Comparison of ENCODE assay signal across 10 mouse cellular contexts in the genomic region with DNA sequence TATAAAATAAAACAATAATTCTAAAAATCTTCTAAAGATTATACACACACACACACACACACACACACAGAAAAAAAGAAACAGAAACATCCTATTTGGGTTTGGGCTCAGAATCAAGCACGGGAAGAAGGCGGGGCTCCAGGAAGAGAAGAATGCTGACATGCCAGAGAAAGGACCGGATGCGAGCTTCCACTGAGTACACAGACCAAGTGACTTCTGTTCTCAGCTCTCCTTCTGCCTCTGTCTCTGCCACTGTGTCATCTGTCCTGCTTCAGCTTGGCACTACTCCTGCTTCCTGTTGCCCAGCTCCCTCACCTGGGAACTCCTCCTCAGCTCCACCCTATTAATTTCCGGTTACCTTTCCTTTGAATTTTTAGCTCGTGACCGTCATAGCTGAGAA. TPM values are rescaled to one million over a fixed set of nuclear protein-coding genes. Genes with fewer than 3 reads are reported as not detected.
DNase-seq lines count a peak whose midpoint lies in the region; ATAC-seq lines count a peak whose summit lies in the region.
"Had no signal": no experiment of that assay in that cellular context is flagged by ENCODE, and none has a peak within 500 bp of the region (broad histone marks: within the 10 kb centered on the region; RNA-seq: fewer than 3 reads in every experiment).

No protein-coding gene starts in this region.

- H3K4me1 ChIP-seq in heart, embryonic 13.5 days = peaks cover 57% of the 10 kb centered on the region
- H3K4me1 ChIP-seq in kidney, embryonic 14.5 days (ENCODE audit: control insufficient read depth, insufficient read depth, low read length) = peaks cover 3% of the 10 kb centered on the region; the same call in 1 of the 2 replicates

- peaks cover 11% of the 10 kb centered on the region; the same call in 1 of the 2 replicates for H3K79me2 ChIP-seq in macrophage (ENCODE audit: inconsistent target)

- ATAC-seq in CD4-positive, CD25-positive, alpha-beta regulatory T cell, adult 4 months = peak; percentile 99
- ATAC-seq in heart, embryonic 13.5 days (ENCODE audit: extremely low read depth, insufficient number of reproducible peaks, low FRiP score, low TSS enrichment) = no peak
- ATAC-seq in kidney, embryonic 14.5 days (ENCODE audit: low FRiP score, low TSS enrichment) = no peak
- no peak for ATAC-seq in megakaryocyte-erythroid progenitor cell, adult 5-6 weeks (replicated peaks; ENCODE audit: low FRiP score, low TSS enrichment, poor library complexity, severe bottlenecking)

- no peaks in the 10 kb centered on the region for H3K9me3 ChIP-seq in heart, embryonic 13.5 days
- H3K9me3 ChIP-seq in kidney, embryonic 14.5 days (ENCODE audit: control insufficient read depth, low read length) = no peaks in the 10 kb centered on the region

- 0 out of 2 replicates have a peak overlapping the region, but pooled peaks have one; percentile 47 for H3K9ac ChIP-seq in heart, embryonic 13.5 days
- H3K9ac ChIP-seq in kidney, embryonic 14.5 days (ENCODE audit: low read depth, low read length) = no peak overlapping the region

- peak overlapping the region; percentile 36 for H3K4me2 ChIP-seq in heart, embryonic 13.5 days
- no peak overlapping the region for H3K4me2 ChIP-seq in kidney, embryonic 14.5 days (replicated peaks; ENCODE audit: low read depth, low read length)

- no peaks in the 10 kb centered on the region for H3K36me3 ChIP-seq in heart, embryonic 13.5 days
- H3K36me3 ChIP-seq in kidney, embryonic 14.5 days (ENCODE audit: control insufficient read depth, insufficient read depth, low read length) = no peaks in the 10 kb centered on the region
- H3K36me3 ChIP-seq in macrophage (ENCODE audit: inconsistent target) = no peaks in the 10 kb centered on the region

- WGBS in heart, embryonic 13.5 days = 40% methylated on average over 7 of the region's 7 CpGs
- 48% methylated on average over 7 of the region's 7 CpGs for WGBS in kidney, embryonic 14.5 days
- 17% methylated on average over 7 of the region's 7 CpGs for WGBS in macrophage (ENCODE audit: missing documents)

- no peaks in the 10 kb centered on the region for H3K27me3 ChIP-seq in heart, embryonic 13.5 days (replicated peaks)
- H3K27me3 ChIP-seq in kidney, embryonic 14.5 days (ENCODE audit: control insufficient read depth, insufficient read depth, low read length) = no peaks in the 10 kb centered on the region
- H3K27me3 ChIP-seq: CH12.LX had no signal

- H3K27ac ChIP-seq in heart, embryonic 13.5 days (replicated peaks) = peak overlapping the region; percentile 82
- H3K27ac ChIP-seq in kidney, embryonic 14.5 days (ENCODE audit: low read depth, low read length) = peak overlapping the region; percentile 74; the same call in 1 of the 2 replicates
- peak overlapping the region; percentile 74 for H3K27ac ChIP-seq in macrophage

- H3K4me3 ChIP-seq in heart, embryonic 13.5 days = no peak overlapping the region
- H3K4me3 ChIP-seq in kidney, embryonic 14.5 days (ENCODE audit: low read length) = no peak overlapping the region
- no peak overlapping the region for H3K4me3 ChIP-seq in macrophage (ENCODE audit: inconsistent target)
- H3K4me3 ChIP-seq: erythroblast, embryonic 14.5 days had no signal

- peak; percentile 48 for DNase-seq in embryo, embryonic 10 days (ENCODE audit: low spot score)
- no peak for DNase-seq in embryo, embryonic 10.5 days (ENCODE audit: low spot score)
- DNase-seq in retina, postnatal 1 day = no peak

RNA-seq across cellular contexts. Expression of a gene that starts 12.5 kb away (rescaled TPM):
- 1 to 10 TPM; 4.2 to 4.7 TPM for polyA plus RNA-seq in CD4-positive, CD25-positive, alpha-beta regulatory T cell, adult 4 months (2017; shearing (Covaris generic))
- polyA plus RNA-seq in heart, embryonic 13.5 days (2015; fragmentation: Nextera tagmentation; extraction: Ambion mirVana) = 23.6 and 24.8 TPM in 2 replicates
- 11.2 and 16.2 TPM in 2 replicates for polyA plus RNA-seq in kidney, embryonic 14.5 days (2014; fragmentation: Nextera tagmentation; extraction: Ambion mirVana)
- 10 to 100 TPM; 17.2 to 71.6 (median 25.6) TPM for total RNA-seq in macrophage (2018; cell fraction: chromatin; rRNA removed)
- total RNA-seq in macrophage (2018; cell fraction: cytosol; rRNA removed) = 10 to 100 TPM; 10.5 to 25.5 (median 16.1) TPM
- 10 to 100 TPM; 14.4 to 64.5 (median 22.2) TPM for total RNA-seq in macrophage (2018; cell fraction: nucleus; rRNA removed)
- 9.7 to 16.3 TPM (median 12.2 TPM) in 3 replicates for polyA plus RNA-seq in macrophage (2018)
- 30.2 and 47.7 TPM in 2 replicates for total RNA-seq in megakaryocyte-erythroid progenitor cell, adult 5-6 weeks (2014; fragmentation: Nextera tagmentation)
- 6.5 and 10.4 TPM in 2 replicates for total RNA-seq in megakaryocyte-erythroid progenitor cell, adult 5-6 weeks (2017)

RNA-seq across cellular contexts. Expression of a gene that starts 41.4 kb away (rescaled TPM):
- 1 to 10 TPM in 1 of 2 experiments, under 1 TPM in 1; 0.97 to 1.0 TPM for polyA plus RNA-seq in CD4-positive, CD25-positive, alpha-beta regulatory T cell, adult 4 months (2017; shearing (Covaris generic))
- 46.4 and 47.1 TPM in 2 replicates for polyA plus RNA-seq in heart, embryonic 13.5 days (2015; fragmentation: Nextera tagmentation; extraction: Ambion mirVana)
- polyA plus RNA-seq in kidney, embryonic 14.5 days (2014; fragmentation: Nextera tagmentation; extraction: Ambion mirVana) = 18.2 and 19.9 TPM in 2 replicates
- total RNA-seq in macrophage (2018; cell fraction: chromatin; rRNA removed) = 100 to 1,000 TPM in 13 of 26 experiments, 10 to 100 TPM in 13; 35.9 to 648 (median 91.5) TPM
- 100 to 1,000 TPM in 14 of 26 experiments, 10 to 100 TPM in 12; 52.3 to 460 (median 164) TPM for total RNA-seq in macrophage (2018; cell fraction: cytosol; rRNA removed)
- total RNA-seq in macrophage (2018; cell fraction: nucleus; rRNA removed) = 100 to 1,000 TPM in 13 of 26 experiments, 10 to 100 TPM in 13; 39.2 to 371 (median 100) TPM
- 117 to 240 TPM (median 185 TPM) in 3 replicates for polyA plus RNA-seq in macrophage (2018)
- 9.0 and 16.3 TPM in 2 replicates for total RNA-seq in megakaryocyte-erythroid progenitor cell, adult 5-6 weeks (2014; fragmentation: Nextera tagmentation)
- total RNA-seq in megakaryocyte-erythroid progenitor cell, adult 5-6 weeks (2017) = 13.8 TPM in 2 replicates

RNA-seq across cellular contexts. Expression of a gene that starts 50.3 kb away (rescaled TPM):
- polyA plus RNA-seq in CD4-positive, CD25-positive, alpha-beta regulatory T cell, adult 4 months (2017; shearing (Covaris generic)) = 1 to 10 TPM; 1.5 to 2.4 TPM
- 0.20 and 0.45 TPM in 2 replicates for polyA plus RNA-seq in heart, embryonic 13.5 days (2015; fragmentation: Nextera tagmentation; extraction: Ambion mirVana)
- 0.11 and 0.39 TPM in 2 replicates for polyA plus RNA-seq in kidney, embryonic 14.5 days (2014; fragmentation: Nextera tagmentation; extraction: Ambion mirVana)
- total RNA-seq in macrophage (2018; cell fraction: chromatin; rRNA removed) = 1 to 10 TPM in 3 of 26 experiments, under 1 TPM in 4, not detected in 19; 0.46 to 5.7 (median 0.91) TPM
- total RNA-seq in macrophage (2018; cell fraction: cytosol; rRNA removed) = not detected
- total RNA-seq in macrophage (2018; cell fraction: nucleus; rRNA removed) = 1 to 10 TPM in 1 of 26 experiments, under 1 TPM in 9, not detected in 16; 0.28 to 4.7 (median 0.41) TPM
- polyA plus RNA-seq in macrophage (2018) = not detected in 3 replicates
- not detected in 2 replicates for total RNA-seq in megakaryocyte-erythroid progenitor cell, adult 5-6 weeks (2014; fragmentation: Nextera tagmentation)
- total RNA-seq in megakaryocyte-erythroid progenitor cell, adult 5-6 weeks (2017) = not detected in 2 replicates
- total RNA-seq: CH12.LX had no signal
- polyA plus RNA-seq: erythroblast, embryonic 14.5 days had no signal

RNA-seq across cellular contexts. Expression of a gene that starts 58.9 kb away (rescaled TPM):
- 1 to 10 TPM; 2.9 to 3.8 TPM for polyA plus RNA-seq in CD4-positive, CD25-positive, alpha-beta regulatory T cell, adult 4 months (2017; shearing (Covaris generic))
- 3.9 and 4.4 TPM in 2 replicates for polyA plus RNA-seq in heart, embryonic 13.5 days (2015; fragmentation: Nextera tagmentation; extraction: Ambion mirVana)
- 3.3 and 5.8 TPM in 2 replicates for polyA plus RNA-seq in kidney, embryonic 14.5 days (2014; fragmentation: Nextera tagmentation; extraction: Ambion mirVana)
- total RNA-seq in macrophage (2018; cell fraction: chromatin; rRNA removed) = 10 to 100 TPM in 13 of 26 experiments, 1 to 10 TPM in 13; 3.8 to 28.8 (median 10.1) TPM
- total RNA-seq in macrophage (2018; cell fraction: cytosol; rRNA removed) = 10 to 100 TPM in 13 of 26 experiments, 1 to 10 TPM in 13; 4.1 to 16.5 (median 9.8) TPM
- total RNA-seq in macrophage (2018; cell fraction: nucleus; rRNA removed) = 10 to 100 TPM in 6 of 26 experiments, 1 to 10 TPM in 20; 2.9 to 19.9 (median 7.8) TPM
- polyA plus RNA-seq in macrophage (2018) = 8.1 to 11.9 TPM (median 9.0 TPM) in 3 replicates
- total RNA-seq in megakaryocyte-erythroid progenitor cell, adult 5-6 weeks (2014; fragmentation: Nextera tagmentation) = 5.2 and 6.9 TPM in 2 replicates
- total RNA-seq in megakaryocyte-erythroid progenitor cell, adult 5-6 weeks (2017) = 0.46 and 3.9 TPM in 2 replicates
- polyA plus RNA-seq: erythroblast, embryonic 14.5 days had no signal

RNA-seq across cellular contexts. Expression of a gene that starts 59.1 kb away (rescaled TPM):
- 1 to 10 TPM; 1.4 to 1.6 TPM for polyA plus RNA-seq in CD4-positive, CD25-positive, alpha-beta regulatory T cell, adult 4 months (2017; shearing (Covaris generic))
- 0.11 and 0.17 TPM in 2 replicates for polyA plus RNA-seq in heart, embryonic 13.5 days (2015; fragmentation: Nextera tagmentation; extraction: Ambion mirVana)
- 0.30 TPM in 1 of 2 replicates, not detected in the other for polyA plus RNA-seq in kidney, embryonic 14.5 days (2014; fragmentation: Nextera tagmentation; extraction: Ambion mirVana)
- total RNA-seq in macrophage (2018; cell fraction: chromatin; rRNA removed) = 1 to 10 TPM in 1 of 26 experiments, under 1 TPM in 12, not detected in 13; 0.21 to 1.7 (median 0.43) TPM
- under 1 TPM in 11 of 26 experiments, not detected in 15; 0.03 to 0.25 (median 0.05) TPM for total RNA-seq in macrophage (2018; cell fraction: cytosol; rRNA removed)
- 1 to 10 TPM in 1 of 26 experiments, under 1 TPM in 11, not detected in 14; 0.23 to 1.4 (median 0.38) TPM for total RNA-seq in macrophage (2018; cell fraction: nucleus; rRNA removed)
- not detected in 3 replicates for polyA plus RNA-seq in macrophage (2018)
- not detected in 2 replicates for total RNA-seq in megakaryocyte-erythroid progenitor cell, adult 5-6 weeks (2014; fragmentation: Nextera tagmentation)
- total RNA-seq in megakaryocyte-erythroid progenitor cell, adult 5-6 weeks (2017) = 1.6 TPM in 1 of 2 replicates, not detected in the other
- polyA plus RNA-seq: erythroblast, embryonic 14.5 days had no signal
